Mouse (Mus musculus) neutrophil, adult 5-6 weeks (primary cell): ENCODE data around the gene Hapln1. TPM values are rescaled to one million over a fixed set of nuclear protein-coding genes. Genes with fewer than 3 reads are reported as not detected.

Experiments used
- ATAC-seq: fragments of 151-379, 151-347 bp; 2 replicates; pipeline ENCODE4 v1.8.0; 2017; ENCODE audit warnings: mild to moderate bottlenecking, moderate TSS enrichment; ENCODE audit not compliant: insufficient number of reproducible peaks, poor library complexity, low FRiP score, severe bottlenecking; ENCODE audit errors: extremely low read depth
- total RNA-seq: library from RNA; stranded (forward); fragments of 200-1000 nt; gene quantifications from 2 replicates; pipeline ENCODE4 v1.2.3, GENCODE M21; 2017

Hapln1 gene
- not detected in 2 replicates for total RNA-seq

GRCm38 (mm10) chr13:89539205-89539886, at the start of gene Hapln1:
Gene Hapln1, plus strand, starts transcription at chr13:89539796.
- ATAC-seq = no peak

- no peak for ATAC-seq
These were observed 46.4 kb upstream of the Hapln1 start for GRCm38 (mm10) chr13:89493169-89493568.

GRCm38 (mm10) chr13:89493678-89494077, 45.9 kb upstream of the Hapln1 start:
- ATAC-seq = no peak

GRCm38 (mm10) chr13:89496569-89496968, 43.0 kb upstream of the Hapln1 start:
- ATAC-seq = no peak

- no peak for ATAC-seq
These were observed 40.2 kb upstream of the Hapln1 start for GRCm38 (mm10) chr13:89499419-89499818.

GRCm38 (mm10) chr13:89521507-89521908, 18.1 kb upstream of the Hapln1 start:
- no peak for ATAC-seq

GRCm38 (mm10) chr13:89528716-89529115, 10.9 kb upstream of the Hapln1 start:
- ATAC-seq = no peak

- no peak for ATAC-seq
These were observed 9.2 kb upstream of the Hapln1 start for GRCm38 (mm10) chr13:89530386-89530785.

- no peak for ATAC-seq
These were observed 280 bp downstream of the Hapln1 start for GRCm38 (mm10) chr13:89539887-89540264.

GRCm38 (mm10) chr13:89540301-89540982, 846 bp downstream of the Hapln1 start:
- ATAC-seq = no peak

- peak; percentile 41; the same call in 1 of the 2 replicates for ATAC-seq
These were observed 3.4 kb downstream of the Hapln1 start for GRCm38 (mm10) chr13:89543003-89543402.

- ATAC-seq = no peak
These were observed 8.7 kb downstream of the Hapln1 start for GRCm38 (mm10) chr13:89548203-89548740.

- ATAC-seq = no peak
These were observed 9.9 kb downstream of the Hapln1 start for GRCm38 (mm10) chr13:89549507-89549906.

GRCm38 (mm10) chr13:89551502-89551901, 11.9 kb downstream of the Hapln1 start:
- no peak for ATAC-seq

- ATAC-seq = no peak
These were observed 24.9 kb downstream of the Hapln1 start for GRCm38 (mm10) chr13:89564518-89564917.

GRCm38 (mm10) chr13:89566300-89566699, 26.7 kb downstream of the Hapln1 start:
- ATAC-seq = no peak

- ATAC-seq = no peak
These were observed 39.5 kb downstream of the Hapln1 start for GRCm38 (mm10) chr13:89579115-89579514.

GRCm38 (mm10) chr13:89583138-89583746, 43.6 kb downstream of the Hapln1 start:
- ATAC-seq = no peak

- no peak for ATAC-seq
These were observed 44.4 kb downstream of the Hapln1 start for GRCm38 (mm10) chr13:89583747-89584738.
